In the genomic region with DNA sequence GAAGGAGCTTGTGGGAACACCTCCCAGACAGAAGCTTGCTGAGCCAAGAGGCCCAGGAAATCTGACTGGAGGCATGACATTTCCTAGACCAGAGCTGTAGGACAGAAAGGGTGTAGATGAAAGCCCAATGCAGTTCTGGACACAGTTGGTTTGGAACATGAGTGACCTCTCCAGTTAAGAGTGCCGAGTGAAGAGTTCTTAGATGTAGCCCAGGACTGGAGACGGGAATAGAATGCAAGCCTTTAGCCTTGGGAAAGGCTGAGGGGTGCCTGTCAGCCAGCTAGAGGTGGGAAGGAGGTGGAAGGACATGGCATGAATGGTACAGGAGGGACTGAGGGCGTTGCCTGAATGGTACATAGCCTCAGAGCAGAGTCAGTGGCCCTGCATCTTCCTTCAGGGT, we compare ENCODE assay signal across 25 mouse cellular contexts. TPM values are rescaled to one million over a fixed set of nuclear protein-coding genes. Genes with fewer than 3 reads are reported as not detected.
DNase-seq lines count a peak whose midpoint lies in the region; ATAC-seq and TF ChIP-seq lines count a peak whose summit lies in the region.
"Had no signal": no experiment of that assay in that cellular context is flagged by ENCODE, and none has a peak within 500 bp of the region (broad histone marks: within the 10 kb centered on the region; RNA-seq: fewer than 3 reads in every experiment).

No protein-coding gene starts in this region.

- H3K4me3 ChIP-seq in gastrocnemius, adult 2 months, result no peak overlapping the region
- no peak overlapping the region for H3K4me3 ChIP-seq in heart, embryonic 13.5 days
- H3K4me3 ChIP-seq in cortical plate, adult 2 months (ENCODE audit: insufficient read depth, low read length), result no peak overlapping the region
- no peak overlapping the region for H3K4me3 ChIP-seq in small intestine, adult 2 months (ENCODE audit: low read depth, low read length)
- H3K4me3 ChIP-seq: forebrain, embryonic 13.5 days; hindbrain, embryonic 10.5 days; intestine, embryonic 15.5 days; limb, embryonic 13.5 days; lung, embryonic 15.5 days; midbrain, embryonic 12.5 days; myocyte; neural tube, embryonic 12.5 days had no signal

- WGBS in heart, embryonic 13.5 days, result 68% methylated on average over 3 of the region's 3 CpGs
- over 99% methylated on average over 3 of the region's 3 CpGs for WGBS in small intestine, adult 2 months

- intact Hi-C loops in gastrocnemius, adult 2 months (cut with DNase I), result loop anchor here (10.0 kb wide), 1 partner anchor 189 kb away; the partner anchor contains the start of gene Nipsnap2
- intact Hi-C loops in gastrocnemius, postnatal 14 days (cut with DNase I; ENCODE audit: low total_unique reads), result no loop called here
- intact Hi-C loops in heart, postnatal 14 days (cut with DNase I), result no loop called here

- H3K27ac ChIP-seq in gastrocnemius, adult 2 months, result peak overlapping the region; percentile 84
- H3K27ac ChIP-seq in heart, embryonic 13.5 days (replicated peaks), result peak overlapping the region; percentile 43; the same call in 1 of the 2 replicates
- peak overlapping the region; percentile 90 for H3K27ac ChIP-seq in cortical plate, adult 2 months (ENCODE audit: insufficient read depth, low read length)
- 0 out of 2 replicates have a peak overlapping the region, but pooled peaks have one; percentile 32 for H3K27ac ChIP-seq in small intestine, adult 2 months (ENCODE audit: insufficient read depth, low read depth, low read length)
- H3K27ac ChIP-seq: forebrain, embryonic 13.5 days; hindbrain, embryonic 10.5 days; intestine, embryonic 15.5 days; limb, embryonic 13.5 days; lung, embryonic 15.5 days; midbrain, embryonic 12.5 days; neural tube, embryonic 12.5 days had no signal

- H3K36me3 ChIP-seq in heart, embryonic 13.5 days, result peaks cover 75% of the 10 kb centered on the region
- H3K36me3 ChIP-seq in small intestine, adult 2 months (ENCODE audit: control insufficient read depth, insufficient read depth, low read length), result peaks cover 21% of the 10 kb centered on the region

- H3K9ac ChIP-seq in heart, embryonic 13.5 days, result no peak overlapping the region
- H3K9ac ChIP-seq: forebrain, embryonic 13.5 days; intestine, embryonic 15.5 days; limb, embryonic 13.5 days; lung, embryonic 15.5 days; midbrain, embryonic 12.5 days; neural tube, embryonic 12.5 days had no signal

- no peak for TF ChIP-seq CTCF in gastrocnemius, adult 2 months (IDR thresholded peaks at IDR 0.05)
- TF ChIP-seq CTCF in cortical plate, adult 2 months (IDR thresholded peaks at IDR 0.05; ENCODE audit: extremely low read depth, insufficient read depth, low read length), result no peak
- no peak for TF ChIP-seq CTCF in small intestine, adult 2 months (IDR thresholded peaks at IDR 0.05; ENCODE audit: extremely low read depth, insufficient read length, insufficient replicate concordance, low read depth, low read length)

- no peak overlapping the region for H3K4me2 ChIP-seq in heart, embryonic 13.5 days
- H3K4me2 ChIP-seq: forebrain, embryonic 13.5 days; intestine, embryonic 15.5 days; limb, embryonic 13.5 days; liver, embryonic 11.5 days; lung, embryonic 15.5 days; midbrain, embryonic 12.5 days; neural tube, embryonic 12.5 days had no signal

- ATAC-seq in heart, embryonic 13.5 days (ENCODE audit: extremely low read depth, insufficient number of reproducible peaks, low FRiP score, low TSS enrichment), result no peak
- ATAC-seq: forebrain, embryonic 13.5 days; hindbrain, embryonic 16.5 days; intestine, embryonic 15.5 days had no signal

- TF ChIP-seq POLR2A in cortical plate, adult 2 months (IDR thresholded peaks at IDR 0.05; ENCODE audit: extremely low read depth, insufficient read depth, low read length), result no peak
- no peak for TF ChIP-seq POLR2A in small intestine, adult 2 months (IDR thresholded peaks at IDR 0.05; ENCODE audit: low read depth, low read length)

- DNase-seq in gastrocnemius, adult 2 months, result no peak
- DNase-seq in gastrocnemius, postnatal 14 days, result no peak
- no peak for DNase-seq in heart, postnatal 14 days
- DNase-seq in thymus, adult 18-20 months, result no peak
- DNase-seq: adrenal gland, adult 8-10 months; cerebellum, adult 2 months; cerebellum, postnatal 25 days; gastrocnemius, postnatal 25 days; kidney, postnatal 10 days; right cerebral cortex, postnatal 4 days; thymus, postnatal 14 days had no signal

- H3K27me3 ChIP-seq in heart, embryonic 13.5 days (replicated peaks), result no peaks in the 10 kb centered on the region
- no peaks in the 10 kb centered on the region for H3K27me3 ChIP-seq in small intestine, adult 2 months (ENCODE audit: control insufficient read depth, insufficient read depth, low read length)
- H3K27me3 ChIP-seq: CH12.LX; forebrain, embryonic 13.5 days; intestine, embryonic 15.5 days; limb, embryonic 13.5 days; lung, embryonic 15.5 days; midbrain, embryonic 12.5 days; neural tube, embryonic 12.5 days had no signal

- no peaks in the 10 kb centered on the region for H3K9me3 ChIP-seq in heart, embryonic 13.5 days
- H3K9me3 ChIP-seq: forebrain, embryonic 13.5 days; hindbrain, embryonic 10.5 days; intestine, embryonic 15.5 days; limb, embryonic 13.5 days; lung, embryonic 15.5 days; midbrain, embryonic 12.5 days; neural tube, embryonic 12.5 days had no signal

- peaks cover 31% of the 10 kb centered on the region for H3K4me1 ChIP-seq in heart, embryonic 13.5 days
- H3K4me1 ChIP-seq in cortical plate, adult 2 months (ENCODE audit: control insufficient read depth, insufficient read depth, low read length), result peaks cover 16% of the 10 kb centered on the region
- no peaks in the 10 kb centered on the region for H3K4me1 ChIP-seq in small intestine, adult 2 months (ENCODE audit: control insufficient read depth, insufficient read depth, insufficient read length, low read length)
- H3K4me1 ChIP-seq: forebrain, embryonic 13.5 days; hindbrain, embryonic 10.5 days; intestine, embryonic 15.5 days; limb, embryonic 13.5 days; lung, embryonic 15.5 days; midbrain, embryonic 12.5 days; neural tube, embryonic 12.5 days had no signal

RNA-seq across cellular contexts. Expression of gene Sfswap, which starts 34.4 kb away (rescaled TPM):
- 10 to 100 TPM; 24.5 to 26.3 TPM for total RNA-seq in gastrocnemius, adult 2 months (2021)
- total RNA-seq in gastrocnemius, postnatal 14 days (2021), result 10 to 100 TPM; 24.2 to 33.3 TPM
- 21.2 and 24.7 TPM in 2 replicates for polyA plus RNA-seq in heart, embryonic 13.5 days (2015; fragmentation: Nextera tagmentation; extraction: Ambion mirVana)
- total RNA-seq in heart, postnatal 14 days (2021), result 10 to 100 TPM; 46.9 to 47.3 TPM
- polyA plus RNA-seq in cortical plate, adult 2 months (2012; rRNA removed), result 145 and 164 TPM in 2 replicates
- 36.2 and 75.9 TPM in 2 replicates for polyA plus RNA-seq in small intestine, adult 2 months (2012; rRNA removed)

RNA-seq across cellular contexts. Expression of gene Mmp17, which starts 48.5 kb away (rescaled TPM):
- total RNA-seq in gastrocnemius, adult 2 months (2021), result under 1 TPM; 0.26 to 0.39 TPM
- total RNA-seq in gastrocnemius, postnatal 14 days (2021), result 1 to 10 TPM in 1 of 2 experiments, under 1 TPM in 1; 0.86 to 1.2 TPM
- polyA plus RNA-seq in heart, embryonic 13.5 days (2015; fragmentation: Nextera tagmentation; extraction: Ambion mirVana), result 0.80 and 0.87 TPM in 2 replicates
- total RNA-seq in heart, postnatal 14 days (2021), result 1 to 10 TPM; 1.7 to 2.4 TPM
- 83.9 and 90.5 TPM in 2 replicates for polyA plus RNA-seq in cortical plate, adult 2 months (2012; rRNA removed)
- polyA plus RNA-seq in small intestine, adult 2 months (2012; rRNA removed), result 2.1 and 3.8 TPM in 2 replicates

Comparison
In these comparisons a context has a peak if more than half of its experiments do, and no peak if none do; other contexts are left out.
1. H3K27ac ChIP-seq: peak in every context shown above with its lines; median percentile 90 in cortical plate, adult 2 months; 84 in gastrocnemius, adult 2 months; 43 in heart, embryonic 13.5 days; 32 in small intestine, adult 2 months.